Mouse (Mus musculus) lung, postnatal 4 days (tissue): ENCODE results near the gene Slc25a23.
"Not testable (repeated sequence)": the region's sequence is repeated elsewhere in the genome, so short reads cannot be mapped to it uniquely, and the experiment has no call there.

Source experiments
- DNase-seq, 2 experiments: peaks; one replicate each; pipeline ENCODE4 v3.0.0; 2021

Gene Slc25a23

GRCm38 (mm10) chr17:57070699-57071098 lies 11.0 kb upstream of the Slc25a23 start:
- DNase-seq = peak; percentile 55 to 62

- DNase-seq = no peak
Measured at GRCm38 (mm10) chr17:57070272-57070671, 10.6 kb upstream of the Slc25a23 start.

GRCm38 (mm10) chr17:57066908-57067307 lies 7.2 kb upstream of the Slc25a23 start:
- DNase-seq = no peak

- peak; percentile 37 to 66 for DNase-seq
Measured at GRCm38 (mm10) chr17:57063031-57063430, 3.4 kb upstream of the Slc25a23 start.

GRCm38 (mm10) chr17:57062548-57062947 lies 2.9 kb upstream of the Slc25a23 start:
- DNase-seq = no peak

GRCm38 (mm10) chr17:57062011-57062521 lies 2.4 kb upstream of the Slc25a23 start:
- peak; percentile 78 to 90 for DNase-seq

- DNase-seq = no peak
Measured at GRCm38 (mm10) chr17:57061069-57061468, 1.4 kb upstream of the Slc25a23 start.

GRCm38 (mm10) chr17:57060231-57060801 lies 653 bp upstream of the Slc25a23 start:
- DNase-seq = peak; percentile 96 to 97

- DNase-seq = peak; percentile 34 to 65
Measured at GRCm38 (mm10) chr17:57058891-57059485, 675 bp downstream of the Slc25a23 start, which contains the start of gene Crb3. Crb3 (plus strand) TSS chr17:57059105.

GRCm38 (mm10) chr17:57056246-57056645 lies 3.4 kb downstream of the Slc25a23 start:
- DNase-seq = no peak

GRCm38 (mm10) chr17:57051679-57052078 lies 8.0 kb downstream of the Slc25a23 start:
- not testable (repeated sequence) for DNase-seq

GRCm38 (mm10) chr17:57048816-57049215 lies 10.8 kb downstream of the Slc25a23 start:
- no peak for DNase-seq

- DNase-seq = no peak
Measured at GRCm38 (mm10) chr17:57047406-57047805, 12.3 kb downstream of the Slc25a23 start.

- DNase-seq = no peak
Measured at GRCm38 (mm10) chr17:57041554-57041953, 18.1 kb downstream of the Slc25a23 start, which contains the start of gene Slc25a41. Slc25a41 (minus strand) TSS chr17:57041654.

- DNase-seq = no peak
Measured at GRCm38 (mm10) chr17:57038978-57039377, 20.7 kb downstream of the Slc25a23 start.

GRCm38 (mm10) chr17:57032854-57033253 lies 26.8 kb downstream of the Slc25a23 start:
- no peak for DNase-seq

GRCm38 (mm10) chr17:57031661-57032420 lies 27.8 kb downstream of the Slc25a23 start:
- DNase-seq = peak; percentile 100

- DNase-seq = peak; percentile 53 to 58
Measured at GRCm38 (mm10) chr17:57030931-57031660, 28.6 kb downstream of the Slc25a23 start, which contains the start of gene Khsrp. Khsrp (minus strand) TSS chr17:57031522.

- no peak for DNase-seq
Measured at GRCm38 (mm10) chr17:57029691-57030090, 30.0 kb downstream of the Slc25a23 start.

- no peak for DNase-seq
Measured at GRCm38 (mm10) chr17:57027471-57027870, 32.2 kb downstream of the Slc25a23 start.

GRCm38 (mm10) chr17:57020960-57021359 lies 38.7 kb downstream of the Slc25a23 start:
- no peak for DNase-seq

- DNase-seq = no peak
Measured at GRCm38 (mm10) chr17:57019693-57020092, 40.0 kb downstream of the Slc25a23 start.
